Mouse (Mus musculus) heart, postnatal 0 days (tissue): ENCODE measurements around the gene Zfp526.

Experiments used
- CTCF ChIP-seq: IDR thresholded peaks from 2 replicates; pipeline ENCODE4 v1.5.1; 2016; ENCODE audit warnings: antibody characterized with exemption, control low read depth, low read depth
- EP300 ChIP-seq: IDR thresholded peaks from 2 replicates; pipeline ENCODE4 v1.6.1; 2016; ENCODE audit warnings: antibody characterized with exemption, low read depth

DNA sequence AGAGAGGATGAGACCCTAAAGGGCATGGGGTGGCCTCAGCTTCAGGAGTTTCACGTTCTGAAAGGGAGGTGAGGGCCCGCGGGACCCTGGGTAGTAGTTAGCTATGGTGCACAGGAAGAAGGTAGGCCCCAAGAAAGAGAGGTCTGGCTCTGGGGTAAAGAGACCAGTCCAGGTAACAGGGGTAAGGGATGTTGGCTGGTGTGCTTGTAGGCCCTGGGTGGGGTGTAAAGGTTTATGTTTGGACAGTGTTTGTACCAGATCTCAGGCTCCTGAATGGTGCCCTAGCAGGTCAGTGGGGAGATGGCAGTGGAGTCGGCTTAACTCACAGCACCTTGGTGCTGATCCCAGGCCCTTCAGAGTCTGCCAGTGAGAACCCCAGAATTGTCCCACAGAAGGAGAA lies 47.8 kb downstream of the Zfp526 start:
- TF ChIP-seq CTCF, result no peak
- TF ChIP-seq EP300, result no peak
